Mouse (Mus musculus) retina, postnatal 1 day (tissue): ENCODE data around the gene Slc1a4.

ENCODE experiments used
- DNase-seq: peaks from one replicate; pipeline ENCODE4 v3.0.0-alpha.2; 2012

The Slc1a4 gene

GRCm38 (mm10) chr11:20324006-20324405 lies 8.5 kb downstream of the Slc1a4 start:
- DNase-seq = no peak

- DNase-seq = no peak
Observed at GRCm38 (mm10) chr11:20322366-20322765, 10.1 kb downstream of the Slc1a4 start.

DNA sequence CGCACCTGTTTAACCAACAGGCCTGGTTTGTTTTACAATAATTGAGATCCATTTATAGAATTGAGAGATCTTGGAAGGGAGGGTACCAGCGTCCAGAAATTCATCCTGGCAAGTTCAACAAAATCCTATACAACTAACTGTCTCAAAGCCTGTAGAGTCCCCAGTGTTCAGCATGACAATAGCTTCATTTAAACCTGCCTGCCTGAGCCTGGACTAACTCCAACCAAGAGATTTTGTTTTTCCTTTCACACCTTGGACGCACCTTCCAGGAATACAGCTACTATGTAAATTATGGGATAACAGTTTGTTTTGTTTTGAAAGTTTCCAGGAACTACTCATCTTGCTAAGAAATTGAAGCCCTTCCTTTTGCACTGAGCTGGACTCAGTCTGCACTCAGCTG lies 11.9 kb downstream of the Slc1a4 start:
- no peak for DNase-seq

- no peak for DNase-seq
Observed at GRCm38 (mm10) chr11:20318659-20319454, 13.7 kb downstream of the Slc1a4 start.

- no peak for DNase-seq
Observed at GRCm38 (mm10) chr11:20313576-20313975, 18.9 kb downstream of the Slc1a4 start.

DNA sequence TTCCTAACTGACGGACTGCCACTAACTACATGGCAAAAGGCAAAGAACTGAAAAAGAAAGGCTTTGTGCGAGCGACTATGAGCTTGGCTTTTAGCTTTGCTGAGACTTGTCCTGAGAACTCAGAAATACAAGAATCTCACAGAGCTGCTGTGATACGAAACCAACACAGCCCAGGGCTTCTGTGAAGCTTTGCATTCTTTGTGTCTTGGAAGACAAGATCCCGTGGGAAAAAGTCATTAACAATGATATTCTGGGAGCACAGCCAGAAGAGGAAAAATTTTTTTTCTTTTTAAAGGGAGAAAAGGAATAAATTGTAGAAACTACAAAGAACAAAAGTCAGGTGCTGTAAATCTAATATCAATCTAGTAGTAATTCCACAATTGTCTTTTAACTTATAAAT lies 23.5 kb downstream of the Slc1a4 start:
- DNase-seq = no peak

- DNase-seq = no peak
Observed at GRCm38 (mm10) chr11:20307409-20307808, 25.1 kb downstream of the Slc1a4 start.

DNA sequence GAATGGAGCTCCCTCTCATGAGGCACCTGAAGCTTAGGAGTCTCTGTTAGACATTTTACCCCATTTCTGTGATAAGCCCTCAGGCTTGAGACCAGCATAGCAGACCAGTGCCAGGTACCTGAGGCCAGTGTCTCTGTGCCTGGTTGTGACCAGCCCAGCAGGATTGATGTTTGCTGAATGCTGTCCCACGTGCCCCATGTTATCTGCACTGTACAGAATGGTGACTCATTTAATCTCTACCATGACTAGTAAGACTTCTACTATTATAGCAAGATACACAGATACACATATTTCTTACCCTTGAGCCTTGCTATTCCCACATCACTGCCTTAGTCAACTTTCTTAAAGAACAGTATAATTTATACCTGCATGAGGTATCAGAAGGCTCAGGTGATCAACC lies 26.9 kb downstream of the Slc1a4 start:
- DNase-seq = no peak

DNA sequence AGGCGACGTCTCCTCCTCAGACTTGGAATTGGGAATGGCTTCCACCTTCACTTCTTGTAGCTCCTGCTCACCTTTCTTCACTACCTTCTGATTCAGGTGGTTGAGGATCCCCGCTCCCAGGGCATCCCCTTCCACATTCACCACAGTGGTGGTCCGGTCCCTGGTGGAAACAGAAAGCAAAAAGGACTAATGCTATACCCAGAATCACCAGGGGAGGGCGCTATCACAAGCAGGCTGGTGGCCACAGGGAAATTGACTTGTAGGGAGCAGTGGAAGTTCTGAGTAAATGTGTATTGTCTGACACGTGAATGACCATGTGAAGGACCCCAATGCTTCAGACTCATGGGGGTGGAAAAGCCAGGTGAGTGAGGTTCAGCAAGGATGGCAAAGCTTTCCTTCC lies 28.2 kb downstream of the Slc1a4 start:
- peak; percentile 51 for DNase-seq

GRCm38 (mm10) chr11:20301332-20301731 lies 31.2 kb downstream of the Slc1a4 start:
- DNase-seq = no peak

DNA sequence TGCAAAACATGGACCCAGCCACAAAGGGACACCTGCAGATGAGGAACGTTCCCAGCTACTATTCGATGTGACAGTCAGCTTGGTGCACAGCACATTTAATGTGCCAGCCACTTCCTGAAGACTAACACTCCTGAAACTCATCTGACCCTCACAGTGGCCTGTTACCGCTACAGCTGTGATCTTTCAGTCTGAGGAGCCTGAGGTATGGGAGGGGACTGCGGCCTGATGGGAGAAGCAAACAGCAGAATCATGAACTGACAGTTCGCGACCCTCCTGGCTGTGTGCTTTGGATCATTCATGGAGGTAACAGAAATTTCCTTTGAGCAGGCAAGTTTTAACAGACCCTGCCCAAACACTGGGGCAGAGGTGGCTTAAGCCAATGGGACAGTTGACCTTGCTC lies 31.7 kb downstream of the Slc1a4 start:
- DNase-seq = no peak

DNA sequence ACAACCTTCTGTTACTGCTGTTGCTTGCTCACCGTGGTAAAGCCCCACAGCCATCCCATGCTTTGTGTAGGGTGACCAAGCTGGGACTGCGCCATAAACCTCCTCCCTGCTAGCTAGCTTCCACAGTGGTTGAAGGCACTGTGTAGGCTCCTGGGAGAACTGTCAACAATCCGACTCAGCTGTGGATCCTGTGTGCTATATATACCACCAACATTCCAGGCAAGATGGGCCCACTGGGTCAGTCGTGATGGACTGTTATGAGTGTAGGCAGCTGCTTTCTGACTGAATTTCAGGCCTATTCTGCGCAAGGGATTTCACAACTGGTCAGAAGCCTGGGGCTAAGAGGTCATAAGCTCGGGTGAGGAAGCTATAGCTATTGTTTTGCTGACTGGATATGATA lies 32.6 kb downstream of the Slc1a4 start:
- no peak for DNase-seq

GRCm38 (mm10) chr11:20284463-20284862 lies 48.0 kb downstream of the Slc1a4 start:
- no peak for DNase-seq

- no peak for DNase-seq
Observed at GRCm38 (mm10) chr11:20282601-20283219, 49.8 kb downstream of the Slc1a4 start.

DNA sequence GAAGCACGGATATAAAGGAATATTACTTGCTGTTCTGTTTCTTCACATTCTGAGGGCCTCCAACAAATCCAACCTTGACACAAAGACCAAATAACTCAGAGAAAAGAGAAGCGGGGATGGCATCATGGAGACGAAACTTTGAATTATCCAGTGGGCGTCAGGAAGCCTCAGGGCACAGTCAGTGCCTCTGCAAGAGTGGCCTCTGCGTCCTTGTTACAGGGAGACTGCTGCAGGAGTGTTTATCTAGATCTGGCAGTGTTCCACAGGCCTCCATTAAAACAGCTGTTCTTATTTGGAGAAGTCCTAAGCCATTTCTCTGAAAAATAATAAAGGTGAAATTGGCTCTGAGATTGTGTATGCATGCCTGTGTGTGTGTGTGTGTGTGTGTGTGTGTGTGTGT lies 51.5 kb downstream of the Slc1a4 start:
- DNase-seq = no peak

DNA sequence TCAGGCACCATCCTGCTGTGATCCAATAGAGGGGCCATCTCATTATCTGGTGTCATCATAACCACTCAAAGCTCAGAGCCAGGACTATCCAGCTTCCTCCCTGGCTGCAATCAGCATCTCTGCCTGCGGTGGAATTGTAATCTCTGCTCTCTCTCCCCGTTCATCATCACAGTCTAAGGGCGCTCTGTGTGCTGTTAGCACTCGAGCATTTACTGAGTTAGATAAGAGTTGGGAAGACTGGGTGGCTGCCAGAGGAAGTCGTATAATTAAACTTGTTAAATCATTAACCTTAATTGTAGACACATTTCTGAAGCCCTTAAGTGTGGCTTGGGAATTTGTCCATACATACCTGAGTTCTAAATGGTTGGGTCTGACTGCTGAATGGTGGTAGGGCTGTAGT lies 53.8 kb downstream of the Slc1a4 start:
- no peak for DNase-seq

GRCm38 (mm10) chr11:20277106-20277505 lies 55.4 kb downstream of the Slc1a4 start:
- no peak for DNase-seq

DNA sequence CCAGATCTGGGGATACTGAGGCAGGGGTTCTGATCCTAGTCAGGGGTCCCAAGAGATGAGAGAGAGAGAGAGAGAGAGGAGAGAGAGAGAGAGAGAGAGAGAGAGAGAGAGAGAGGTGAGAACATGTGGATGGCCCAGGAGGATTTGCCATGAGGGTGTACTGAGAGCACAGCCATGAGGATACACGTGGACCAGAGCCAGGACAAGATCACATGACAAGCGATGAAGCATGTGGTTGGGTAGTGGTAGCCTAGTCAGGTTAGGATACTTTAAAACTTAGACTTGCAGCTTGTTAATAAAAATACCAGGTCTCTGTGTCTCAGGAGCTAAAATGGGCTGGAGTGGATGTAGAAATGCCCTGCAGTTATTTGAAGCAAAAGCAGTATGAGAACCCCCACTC lies 56.5 kb downstream of the Slc1a4 start:
- DNase-seq = no peak

GRCm38 (mm10) chr11:20269885-20270284 lies 62.6 kb downstream of the Slc1a4 start:
- no peak for DNase-seq

DNA sequence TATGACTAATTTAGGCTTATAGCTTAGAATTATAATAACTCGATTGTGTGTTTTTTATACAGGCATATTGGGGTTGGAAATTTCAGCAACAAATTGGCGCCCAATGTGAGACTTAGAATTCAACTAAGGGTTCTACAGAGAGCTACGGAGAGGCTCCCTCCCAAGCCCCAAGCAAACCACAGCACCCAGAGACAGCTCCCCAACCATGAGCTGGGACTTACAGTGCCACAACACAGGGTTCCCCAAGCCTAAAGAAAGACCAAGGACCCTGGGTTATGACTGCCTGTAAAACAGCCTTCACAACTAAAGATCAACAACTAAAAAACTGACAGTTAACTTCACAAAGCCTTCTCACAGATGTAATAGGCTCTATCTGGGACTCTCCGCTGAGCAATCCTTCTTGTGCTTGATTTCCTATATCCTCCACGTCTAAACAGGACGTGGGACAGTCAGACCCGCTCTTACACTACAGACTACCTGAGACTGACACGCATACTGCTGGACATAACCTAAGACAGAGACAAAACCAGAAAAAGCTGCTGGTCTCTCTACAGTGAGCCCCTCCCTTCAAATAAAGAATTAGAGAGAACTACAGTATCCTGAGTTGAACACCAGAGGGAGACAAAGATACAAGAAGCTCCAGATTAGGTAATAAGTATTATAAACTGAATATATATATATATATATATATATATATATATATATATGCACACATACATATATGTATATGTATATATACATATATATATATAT lies 69.7 kb downstream of the Slc1a4 start:
- DNase-seq = peak; percentile 66

DNA sequence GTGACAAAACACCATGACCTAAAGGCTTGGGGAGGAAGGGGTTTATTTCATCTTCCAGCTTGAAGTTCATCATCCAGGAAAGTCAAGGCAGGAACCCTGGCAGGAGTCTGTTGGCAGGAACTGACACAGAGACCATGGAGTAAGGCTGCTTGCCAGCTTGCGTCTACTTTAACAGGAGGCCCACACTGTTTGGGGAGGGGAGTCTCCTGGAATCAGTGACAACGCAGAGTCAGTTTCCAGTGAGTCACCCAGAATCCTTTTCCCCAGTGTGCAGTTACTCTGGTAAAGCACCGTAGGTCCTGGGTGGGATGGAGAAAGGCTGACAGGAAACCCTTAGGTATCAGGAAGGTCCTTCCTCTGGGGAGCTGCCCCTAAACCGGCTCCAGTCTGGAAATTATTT lies 77.7 kb downstream of the Slc1a4 start:
- no peak for DNase-seq

DNA sequence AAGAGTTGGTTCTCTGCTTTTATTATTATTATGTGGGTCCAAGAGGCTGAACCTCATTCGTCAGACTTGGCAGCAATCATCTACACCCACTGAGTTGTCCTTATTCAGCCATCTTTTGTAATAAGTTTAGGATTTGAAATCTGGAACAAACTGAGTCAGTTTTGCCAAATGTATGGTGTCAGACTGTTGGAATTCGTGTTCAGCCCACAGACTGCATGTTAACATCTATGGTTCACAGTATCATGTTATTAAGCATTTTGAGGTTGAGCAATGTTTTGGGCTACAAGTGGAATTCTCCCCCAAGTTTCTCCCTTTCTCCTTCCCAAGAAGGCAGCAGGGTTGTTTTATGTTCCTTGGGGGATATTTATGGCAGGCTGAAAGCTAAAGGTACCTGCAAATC lies 79.4 kb downstream of the Slc1a4 start:
- DNase-seq = no peak
